Mouse (Mus musculus) stomach, postnatal 0 days (tissue): ENCODE measurements at regions not wholly inside any gene's neighbourhood (a gene's known extent, or its start where the extent isn't known, plus 50 kb on each side); places are given as distances from the start of the nearest gene placed in this dataset.

Experiments
- ATAC-seq: fragments of 200-750 bp; cut with Nextera tagmentation; 2 replicates; pipeline ENCODE4 v1.8.0; 2017; ENCODE audit not compliant: low FRiP score, low TSS enrichment
- DNase-seq: peaks from one replicate; pipeline ENCODE4 v3.0.0-alpha.2; 2016; ENCODE audit warnings: low spot score
- H3K27ac ChIP-seq: fragments of 300-500 bp; sonication (generic); replicated peaks from 2 replicates; pipeline ENCODE4 v1.5.1; 2014; ENCODE audit warnings: mild to moderate bottlenecking, control low read depth
- H3K27me3 ChIP-seq: fragments of 300-500 bp; sonication (generic); 2 replicates; pipeline ENCODE4 v1.6.1; 2014; ENCODE audit warnings: low read length; ENCODE audit not compliant: control insufficient read depth, insufficient read depth
- H3K36me3 ChIP-seq: fragments of 300-500 bp; sonication (generic); 2 replicates; pipeline ENCODE4 v1.6.1; 2014; ENCODE audit warnings: low read length, mixed read lengths; ENCODE audit not compliant: control insufficient read depth, insufficient read depth
- H3K4me1 ChIP-seq: fragments of 300-500 bp; sonication (generic); replicated peaks from 2 replicates; pipeline ENCODE4 v1.6.1; 2014; ENCODE audit warnings: antibody characterized with exemption; ENCODE audit not compliant: control insufficient read depth, insufficient read depth
- H3K4me2 ChIP-seq: fragments of 300-500 bp; sonication (generic); replicated peaks from 2 replicates; pipeline ENCODE4 v1.6.1; 2014; ENCODE audit warnings: low read depth, mild to moderate bottlenecking, control low read depth, moderate library complexity
- H3K4me3 ChIP-seq: fragments of 300-500 bp; sonication (generic); 2 replicates; pipeline ENCODE4 v1.5.1; 2014; ENCODE audit warnings: low read depth, low read length, control low read depth
- H3K9ac ChIP-seq: fragments of 300-500 bp; sonication (generic); 2 replicates; pipeline ENCODE4 v1.6.1; 2014; ENCODE audit warnings: mild to moderate bottlenecking, low read length, control low read depth, mixed read lengths
- H3K9me3 ChIP-seq: fragments of 300-500 bp; sonication (generic); 2 replicates; pipeline ENCODE4 v1.6.1; 2016; ENCODE audit warnings: low read length; ENCODE audit not compliant: control insufficient read depth
- CTCF ChIP-seq: IDR thresholded peaks from 2 replicates; pipeline ENCODE4 v1.5.1; 2016; ENCODE audit warnings: antibody characterized with exemption, low read depth, mild to moderate bottlenecking, moderate library complexity
- EP300 ChIP-seq: optimal IDR thresholded peaks from 2 replicates; pipeline ENCODE3; 2016; ENCODE audit warnings: antibody characterized with exemption
- WGBS: fragments of 180-500 bp; shearing (Covaris S2); extraction: QIAGEN DNeasy Blood & Tissue Kit; methylation state at CpG from one replicate; pipeline ENCODE4 v1.1.7; 2014; 5-methylcytosine and 5-hydroxymethylcytosine counted together

DNA sequence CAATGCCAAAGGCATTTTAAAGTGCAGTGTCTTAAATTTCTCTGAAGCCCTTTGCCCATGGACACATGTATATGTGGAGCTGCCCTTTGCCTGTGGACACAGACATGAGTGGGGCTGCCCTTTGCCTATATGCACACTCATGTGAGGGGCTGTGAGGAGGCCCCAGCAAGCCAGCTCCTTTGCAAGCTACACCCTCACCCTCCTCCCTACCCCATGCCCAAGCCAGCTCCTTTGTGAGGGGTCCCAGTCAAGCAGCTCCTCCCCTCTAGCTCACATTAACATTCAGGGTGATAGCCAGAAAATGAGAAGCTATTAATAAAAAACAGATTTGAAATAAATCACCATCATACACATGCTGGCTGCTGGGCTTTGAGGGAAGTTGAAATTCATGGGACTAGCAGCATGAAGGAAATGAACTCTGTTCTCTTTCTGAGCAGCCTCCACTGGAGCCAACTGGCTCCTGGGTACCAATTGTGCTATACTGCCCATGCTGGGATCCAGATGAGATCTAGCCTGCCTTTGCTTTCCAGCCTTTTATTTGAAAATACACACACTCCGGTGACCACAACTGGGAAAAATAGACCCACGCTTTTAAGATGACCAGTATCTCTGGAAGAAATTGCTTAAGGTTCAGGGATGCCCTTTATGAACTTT is 151.4 kb downstream of the Abcc12 start:
- Histone ChIP-seq H3K9ac (no peak overlapping the region), H3K27ac (no peak overlapping the region), H3K36me3 (no peaks in the 10 kb centered on the region), H3K4me3 (no peak overlapping the region), H3K4me2 (no peak overlapping the region), H3K9me3 (no peaks in the 10 kb centered on the region), H3K4me1 (no peaks in the 10 kb centered on the region), H3K27me3 (no peaks in the 10 kb centered on the region)
- TF ChIP-seq EP300, result no peak
- no peak for TF ChIP-seq CTCF
- ATAC-seq (no peak), DNase-seq (no peak)
- 95% methylated on average over 2 of the region's 2 CpGs for WGBS

DNA sequence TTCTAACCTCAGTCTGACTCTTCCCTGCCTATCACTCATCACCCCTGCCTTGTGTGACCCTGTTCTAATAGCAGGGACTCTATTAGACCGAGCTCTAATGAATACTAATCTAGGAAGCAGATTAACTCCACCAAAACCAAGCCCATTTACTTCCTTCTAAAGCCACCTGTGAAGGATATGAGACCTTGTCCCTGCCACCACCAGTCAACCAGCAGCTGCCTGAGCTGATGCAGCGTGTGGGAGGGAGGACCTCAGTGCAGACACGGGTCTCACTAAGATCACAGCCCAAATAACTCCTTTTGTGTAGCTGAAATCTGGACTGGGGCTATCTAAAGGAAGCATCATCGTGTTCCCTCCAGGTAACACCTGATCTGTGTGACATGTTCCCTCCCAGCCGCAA is 152.4 kb downstream of the Abcc12 start:
- no peak overlapping the region for H3K9ac ChIP-seq
- H3K4me1 ChIP-seq, result no peaks in the 10 kb centered on the region
- H3K27me3 ChIP-seq, result no peaks in the 10 kb centered on the region
- H3K4me2 ChIP-seq, result no peak overlapping the region
- 41% methylated on average over 5 of the region's 5 CpGs for WGBS
- ATAC-seq (no peak), DNase-seq (no peak)
- no peaks in the 10 kb centered on the region for H3K36me3 ChIP-seq
- no peak overlapping the region for H3K27ac ChIP-seq
- H3K4me3 ChIP-seq, result no peak overlapping the region
- no peak for TF ChIP-seq CTCF
- TF ChIP-seq EP300, result no peak
- H3K9me3 ChIP-seq, result no peaks in the 10 kb centered on the region

DNA sequence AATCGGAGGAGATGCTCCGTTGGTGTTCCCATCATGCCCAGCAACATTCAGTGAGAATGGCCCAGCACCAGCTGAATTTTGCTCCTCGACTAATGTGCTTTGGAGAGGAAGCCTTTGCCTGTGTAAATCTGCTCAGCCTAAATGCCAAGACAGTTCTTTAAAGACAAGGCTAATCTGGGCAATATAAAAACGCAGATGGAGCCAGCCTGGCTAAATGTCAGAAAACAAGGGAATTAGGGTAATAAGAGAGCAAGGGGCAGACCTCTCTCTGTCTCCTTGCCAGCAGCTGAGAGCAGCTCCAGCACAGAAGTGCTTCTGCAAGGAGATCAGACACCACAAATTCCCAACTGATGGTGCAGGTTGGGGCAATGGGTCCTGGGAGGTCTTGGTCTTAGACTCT is 154.4 kb downstream of the Abcc12 start:
- DNase-seq (no peak), ATAC-seq (no peak)
- Histone ChIP-seq H3K36me3 (no peaks in the 10 kb centered on the region), H3K9me3 (no peaks in the 10 kb centered on the region), H3K4me3 (no peak overlapping the region), H3K4me2 (no peak overlapping the region), H3K4me1 (no peaks in the 10 kb centered on the region), H3K27me3 (no peaks in the 10 kb centered on the region), H3K27ac (no peak overlapping the region), H3K9ac (no peak overlapping the region)
- WGBS, result 70% methylated on average over 4 of the region's 4 CpGs
- TF ChIP-seq EP300 (no peak), CTCF (no peak)

DNA sequence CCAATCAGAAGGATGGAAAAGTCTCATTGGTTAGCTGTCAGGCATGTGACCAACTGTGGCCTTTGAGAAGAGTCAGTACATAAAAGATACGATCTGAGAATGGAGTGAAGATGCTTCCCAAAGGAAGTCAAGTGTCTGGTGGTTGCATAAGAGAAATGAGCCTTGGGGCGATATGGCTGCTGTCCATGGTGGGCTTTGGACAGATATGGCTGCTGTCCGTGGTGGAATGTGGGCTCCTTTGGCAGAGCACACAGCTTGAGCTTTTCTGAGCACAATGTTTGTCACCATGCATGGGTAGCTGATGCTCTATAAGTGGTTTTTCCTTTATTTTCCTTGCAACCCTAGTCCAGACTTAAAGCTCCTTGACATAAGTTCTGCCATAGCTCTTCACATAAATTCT is 155.1 kb downstream of the Abcc12 start:
- no peaks in the 10 kb centered on the region for H3K36me3 ChIP-seq
- no peak overlapping the region for H3K4me2 ChIP-seq
- DNase-seq, result no peak
- no peak for ATAC-seq
- no peaks in the 10 kb centered on the region for H3K27me3 ChIP-seq
- no peaks in the 10 kb centered on the region for H3K9me3 ChIP-seq
- no peak overlapping the region for H3K27ac ChIP-seq
- H3K9ac ChIP-seq, result no peak overlapping the region
- 82% methylated on average over 3 of the region's 3 CpGs for WGBS
- H3K4me1 ChIP-seq, result no peaks in the 10 kb centered on the region
- H3K4me3 ChIP-seq, result no peak overlapping the region
- TF ChIP-seq EP300 (no peak), CTCF (no peak)

DNA sequence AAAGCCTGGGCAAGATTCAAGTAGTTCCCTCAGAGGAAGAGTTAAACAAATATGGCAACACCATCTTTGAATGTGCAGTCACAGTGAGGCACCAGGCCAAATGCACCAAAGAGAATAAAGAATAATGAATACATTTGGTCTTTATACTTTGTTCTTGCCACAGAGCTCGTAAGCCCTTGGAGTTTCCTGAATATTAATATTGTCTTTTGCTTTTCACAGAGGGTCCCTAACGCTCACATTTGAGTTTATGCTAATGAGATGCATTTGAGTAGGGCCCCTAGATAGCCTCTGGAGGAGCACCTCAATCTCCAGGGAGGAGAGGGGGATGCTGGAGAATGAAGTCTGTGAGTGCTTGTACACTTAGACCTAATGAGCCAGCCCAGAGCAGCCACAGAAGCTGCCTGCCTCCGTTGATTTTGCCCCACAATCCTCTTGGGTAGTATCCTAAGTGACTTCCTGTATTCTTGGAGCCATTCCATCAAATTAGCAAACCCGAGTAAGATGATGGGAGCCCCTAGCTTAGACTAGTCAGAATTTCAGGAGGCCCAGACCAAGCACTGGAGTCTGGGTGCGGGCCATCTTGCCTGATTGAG is 161.3 kb downstream of the Abcc12 start:
- no peak for TF ChIP-seq EP300
- no peak for TF ChIP-seq CTCF
- Histone ChIP-seq H3K4me1 (no peaks in the 10 kb centered on the region), H3K27ac (no peak overlapping the region), H3K9me3 (no peaks in the 10 kb centered on the region), H3K9ac (no peak overlapping the region), H3K36me3 (no peaks in the 10 kb centered on the region), H3K4me3 (no peak overlapping the region), H3K27me3 (no peaks in the 10 kb centered on the region), H3K4me2 (no peak overlapping the region)
- 69% methylated on average over 5 of the region's 5 CpGs for WGBS
- DNase-seq, result no peak
- ATAC-seq, result no peak

DNA sequence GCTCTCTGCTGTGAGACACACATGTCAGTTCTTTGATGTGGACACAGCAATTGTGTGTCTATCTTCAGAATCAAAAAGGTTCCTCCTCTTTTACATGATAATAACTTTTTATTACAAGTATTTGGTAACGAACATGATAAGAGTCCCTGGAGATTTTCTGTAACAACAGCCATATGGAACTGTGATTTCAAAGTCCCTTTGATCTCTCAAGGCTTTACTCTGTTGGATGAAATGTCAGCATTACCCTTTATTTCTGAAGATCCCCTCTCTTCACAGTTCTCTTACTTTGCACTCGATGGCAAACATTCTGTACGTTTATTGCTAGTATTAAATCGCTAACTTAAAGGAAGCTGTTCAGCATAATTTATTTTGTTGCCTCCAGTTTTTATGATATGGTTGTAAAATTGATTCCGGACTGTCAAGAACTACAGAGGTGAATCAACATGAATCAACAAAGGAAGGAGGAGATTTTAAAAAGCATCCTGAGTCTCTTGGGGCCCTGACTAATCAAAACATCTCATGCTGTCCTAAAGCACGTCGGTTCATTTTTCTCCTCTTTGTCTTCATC is 162.0 kb downstream of the Abcc12 start:
- Histone ChIP-seq H3K4me3 (no peak overlapping the region), H3K27me3 (no peaks in the 10 kb centered on the region), H3K9ac (no peak overlapping the region), H3K4me1 (no peaks in the 10 kb centered on the region), H3K27ac (no peak overlapping the region), H3K36me3 (no peaks in the 10 kb centered on the region), H3K4me2 (no peak overlapping the region), H3K9me3 (no peaks in the 10 kb centered on the region)
- DNase-seq (no peak), ATAC-seq (no peak)
- WGBS, result 72% methylated on average over 7 of the region's 7 CpGs
- TF ChIP-seq CTCF (no peak), EP300 (no peak)
